Mouse (Mus musculus) bone marrow, adult 2 months (tissue): ENCODE data around the gene Thbs2.

Experiments used
- CTCF ChIP-seq: fragments of 200-500 bp; IDR thresholded peaks from 2 replicates; pipeline ENCODE4 v1.5.1; 2011; ENCODE audit warnings: low read length, control low read depth; ENCODE audit not compliant: control insufficient read depth, insufficient read depth
- POLR2A ChIP-seq: fragments of 200-500 bp; IDR thresholded peaks from 2 replicates; pipeline ENCODE4 v1.6.1; 2011; ENCODE audit warnings: low read depth, mild to moderate bottlenecking, control low read depth, low read length, borderline replicate concordance; ENCODE audit not compliant: control insufficient read depth

- TF ChIP-seq CTCF, result no peak
- TF ChIP-seq POLR2A, result no peak
These were observed 36.9 kb downstream of the Thbs2 start for GRCm38 (mm10) chr17:14657123-14657522.
